Mouse (Mus musculus) kidney, embryonic 16.5 days (tissue): ENCODE data around the gene Gna13. TPM values are rescaled to one million over a fixed set of nuclear protein-coding genes. Genes with fewer than 3 reads are reported as not detected.

Source experiments
- ATAC-seq: fragments of 200-750 bp; cut with Nextera tagmentation; 2 replicates; pipeline ENCODE4 v1.8.0; 2017; ENCODE audit warnings: moderate TSS enrichment; ENCODE audit not compliant: low FRiP score, low TSS enrichment
- H3K27ac ChIP-seq: fragments of 300-500 bp; sonication (generic); 2 replicates; pipeline ENCODE4 v1.5.1; 2014; ENCODE audit warnings: low read length
- H3K27me3 ChIP-seq: fragments of 300-500 bp; sonication (generic); 2 replicates; pipeline ENCODE4 v1.6.1; 2014; ENCODE audit warnings: low read length, control low read depth, mixed read lengths; ENCODE audit not compliant: insufficient read depth
- H3K36me3 ChIP-seq: fragments of 300-500 bp; sonication (generic); 2 replicates; pipeline ENCODE4 v1.6.1; 2014; ENCODE audit warnings: low read length, control low read depth, mixed read lengths; ENCODE audit not compliant: insufficient read depth
- H3K4me1 ChIP-seq: fragments of 300-500 bp; sonication (generic); 2 replicates; pipeline ENCODE4 v1.6.1; 2014; ENCODE audit warnings: low read length, control low read depth, mixed read lengths; ENCODE audit not compliant: insufficient read depth
- H3K4me2 ChIP-seq: fragments of 300-500 bp; sonication (generic); replicated peaks from 2 replicates; pipeline ENCODE4 v1.6.1; 2014; ENCODE audit warnings: low read depth, low read length
- H3K4me3 ChIP-seq: fragments of 300-500 bp; sonication (generic); 2 replicates; pipeline ENCODE4 v1.5.1; 2014; ENCODE audit warnings: mild to moderate bottlenecking, low read length
- H3K9ac ChIP-seq: fragments of 300-500 bp; sonication (generic); replicated peaks from 2 replicates; pipeline ENCODE4 v1.6.1; 2014; ENCODE audit warnings: low read length
- H3K9me3 ChIP-seq: fragments of 300-500 bp; sonication (generic); 2 replicates; pipeline ENCODE4 v1.6.1; 2016; ENCODE audit warnings: low read length, control low read depth
- WGBS: fragments of 180-500 bp; shearing (Covaris S2); extraction: QIAGEN DNeasy Blood & Tissue Kit; methylation state at CpG from one replicate; pipeline ENCODE4 v1.1.7; 2014; 5-methylcytosine and 5-hydroxymethylcytosine counted together
- polyA plus RNA-seq: library from polyadenylated mRNA; unstranded; fragments of >200 nt; fragmentation: Nextera tagmentation; extraction: Ambion mirVana; gene quantifications from 2 replicates; pipeline ENCODE4 v1.2.1, GENCODE M21; 2015

Gna13 gene
- polyA plus RNA-seq, 1 experiment from 2014 or later: 22.0 TPM

DNA sequence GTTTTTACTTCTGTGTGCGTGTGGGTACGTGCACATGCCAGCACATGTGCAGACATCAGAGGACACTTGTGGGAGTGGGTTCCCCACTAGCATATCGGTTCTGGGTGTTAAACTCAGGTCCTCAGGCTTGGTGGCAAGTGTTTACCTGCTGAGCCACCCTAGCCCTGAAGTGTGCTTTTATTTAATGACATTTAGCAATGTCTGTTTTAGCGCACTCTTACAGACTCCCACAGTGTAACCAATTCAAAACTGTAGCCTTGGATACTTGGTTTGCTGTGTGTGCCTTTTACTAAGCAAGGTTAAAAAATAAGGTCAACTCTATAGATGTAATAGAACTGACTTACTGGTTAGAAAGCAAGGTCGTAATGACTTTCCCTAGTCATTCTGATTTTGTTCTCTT lies 3.2 kb downstream of the Gna13 start:
- Histone ChIP-seq H3K9me3 (no peaks in the 10 kb centered on the region), H3K4me3 (no peak overlapping the region), H3K9ac (no peak overlapping the region), H3K27me3 (no peaks in the 10 kb centered on the region), H3K4me2 (no peak overlapping the region), H3K4me1 (peaks cover 59% of the 10 kb centered on the region), H3K36me3 (peaks cover 19% of the 10 kb centered on the region), H3K27ac (no peak overlapping the region)
- 93% methylated on average over 5 of the region's 5 CpGs for WGBS
- ATAC-seq: no peak

DNA sequence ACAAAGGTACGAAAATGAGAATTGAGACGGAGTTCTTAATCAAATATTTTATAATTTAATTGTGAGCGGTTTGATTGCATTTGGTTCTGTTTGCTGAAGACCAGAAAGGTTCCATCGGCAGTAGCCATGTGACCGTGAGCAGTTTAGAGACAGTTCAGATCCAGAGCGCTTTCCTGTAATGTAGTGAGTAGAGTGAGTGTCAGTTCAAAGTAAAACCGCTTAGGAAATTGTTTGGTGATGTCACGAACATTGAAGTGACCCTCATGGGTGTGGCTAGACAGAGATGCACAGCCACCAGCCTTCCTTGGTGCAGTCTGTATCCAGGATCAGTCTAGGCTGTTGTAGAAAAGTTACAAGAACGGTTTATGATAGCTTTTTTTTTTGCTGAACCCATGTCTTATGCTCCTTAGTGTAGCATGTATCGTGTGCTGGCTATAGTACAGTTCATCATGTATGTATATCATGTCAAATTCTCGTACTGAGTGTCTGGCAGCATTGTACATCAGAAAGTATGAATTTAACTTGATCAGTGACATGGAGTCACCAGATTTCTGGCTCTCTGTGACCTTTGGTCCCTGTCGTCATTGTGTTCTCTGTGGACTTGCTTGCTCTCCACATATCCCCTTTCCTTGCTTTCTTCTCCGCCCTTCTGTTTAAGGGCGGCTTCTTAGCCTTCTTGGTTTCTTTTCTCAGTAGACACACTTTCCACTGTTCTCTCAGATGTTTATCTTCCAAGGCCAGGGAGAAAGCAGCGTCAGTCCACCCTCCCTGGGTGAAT lies 4.4 kb downstream of the Gna13 start:
- H3K4me3 ChIP-seq: no peak overlapping the region
- peaks cover 19% of the 10 kb centered on the region for H3K36me3 ChIP-seq
- no peak overlapping the region for H3K4me2 ChIP-seq
- no peak overlapping the region for H3K27ac ChIP-seq
- no peaks in the 10 kb centered on the region for H3K9me3 ChIP-seq
- 0 out of 2 replicates have a peak overlapping the region, but pooled peaks have one; percentile 11 for H3K9ac ChIP-seq
- WGBS: 72% methylated on average over 15 of the region's 15 CpGs
- H3K4me1 ChIP-seq: peaks cover 56% of the 10 kb centered on the region
- no peaks in the 10 kb centered on the region for H3K27me3 ChIP-seq
- no peak for ATAC-seq

DNA sequence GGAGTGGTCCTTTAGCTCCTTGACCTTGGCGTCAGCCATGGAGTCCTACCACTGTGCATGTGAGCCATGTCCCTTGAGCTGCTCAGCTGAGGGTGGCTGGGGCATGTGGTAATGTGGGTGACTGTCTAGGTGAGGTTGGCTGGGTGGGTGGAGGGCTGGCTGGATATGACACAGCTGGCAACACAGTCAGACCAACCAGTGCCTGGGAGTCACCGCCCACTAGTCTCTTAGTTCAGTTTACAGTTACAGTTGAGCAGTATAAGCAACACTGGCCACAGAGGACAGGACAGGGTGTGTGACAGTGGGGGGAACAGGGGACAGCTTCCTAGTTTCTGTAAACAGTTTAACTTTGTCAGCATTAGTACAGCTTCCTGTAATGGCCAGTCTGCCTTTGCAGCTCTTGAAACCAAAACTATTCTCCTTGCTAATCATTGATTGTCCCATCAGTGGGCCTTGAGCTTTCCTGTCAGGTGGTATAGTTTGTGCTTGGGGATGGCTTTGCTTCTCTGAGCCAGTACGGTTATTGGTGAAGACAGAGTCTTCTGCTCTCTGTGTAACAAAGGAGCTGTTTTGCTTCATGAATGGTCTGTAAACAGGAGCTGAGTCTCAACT lies 6.5 kb downstream of the Gna13 start:
- peak; percentile 67; the same call in 1 of the 2 replicates for ATAC-seq
- Histone ChIP-seq H3K4me1 (peaks cover 55% of the 10 kb centered on the region), H3K4me3 (no peak overlapping the region), H3K27ac (no peak overlapping the region), H3K9ac (no peak overlapping the region), H3K9me3 (no peaks in the 10 kb centered on the region), H3K4me2 (no peak overlapping the region), H3K36me3 (peaks cover 25% of the 10 kb centered on the region), H3K27me3 (no peaks in the 10 kb centered on the region)
- 79% methylated on average over 3 of the region's 3 CpGs for WGBS

DNA sequence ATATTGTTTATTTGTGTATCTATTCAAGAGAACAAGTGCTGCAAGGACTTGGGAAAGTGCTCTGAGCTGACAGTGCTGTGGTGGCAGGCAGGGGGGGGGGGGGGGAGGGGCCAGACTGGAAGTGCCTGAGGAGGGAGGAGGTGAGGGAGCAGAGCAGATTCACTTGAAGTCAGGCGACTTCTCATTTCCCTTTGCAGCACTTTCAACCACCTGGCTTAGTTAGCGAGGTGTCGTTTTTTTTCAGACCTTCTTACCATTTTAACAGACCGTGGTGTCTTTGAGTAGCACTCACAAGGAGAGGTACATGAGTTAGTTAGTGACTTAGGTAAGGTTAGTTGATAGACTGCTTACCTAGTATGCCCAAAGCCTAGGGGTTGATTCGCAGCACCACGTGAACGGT lies 12.8 kb downstream of the Gna13 start:
- Histone ChIP-seq H3K4me1 (peaks cover 25% of the 10 kb centered on the region), H3K4me2 (no peak overlapping the region), H3K36me3 (peaks cover 7% of the 10 kb centered on the region; the same call in 1 of the 2 replicates), H3K27me3 (no peaks in the 10 kb centered on the region), H3K9ac (no peak overlapping the region), H3K27ac (no peak overlapping the region), H3K4me3 (no peak overlapping the region), H3K9me3 (no peaks in the 10 kb centered on the region)
- WGBS: 79% methylated on average over 7 of the region's 7 CpGs
- ATAC-seq: no peak

DNA sequence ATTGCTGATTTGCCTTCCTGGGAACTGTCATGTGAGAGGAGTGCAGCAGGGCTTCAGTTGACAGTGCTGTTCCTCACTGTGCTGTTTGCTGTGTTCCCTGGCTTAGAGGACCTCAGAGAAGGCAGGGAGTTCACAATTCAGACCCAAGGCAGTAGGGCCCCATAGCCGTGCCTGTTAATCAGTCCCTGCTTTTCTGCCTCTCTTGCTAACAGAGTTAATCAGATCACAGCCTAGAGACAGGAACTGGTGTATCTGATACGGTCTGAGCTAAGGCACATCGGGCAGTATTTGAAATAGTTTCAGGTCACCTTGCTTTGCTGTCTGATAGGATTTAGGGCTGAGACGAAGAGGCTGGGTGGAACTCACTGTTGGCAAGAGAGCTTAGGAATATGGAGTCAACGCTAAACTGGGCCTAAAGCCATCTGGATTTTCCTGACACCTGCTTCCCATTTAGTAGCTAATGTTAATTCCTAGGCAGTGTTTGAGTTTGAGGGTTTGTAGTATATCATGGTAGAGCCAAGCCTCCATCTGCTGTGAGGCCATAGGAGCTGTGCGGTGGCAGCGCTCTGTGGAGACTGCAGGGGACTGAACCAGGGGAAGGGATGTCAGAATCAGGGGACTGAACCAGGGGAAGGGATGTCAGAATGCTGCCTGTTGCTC lies 14.0 kb downstream of the Gna13 start:
- Histone ChIP-seq H3K9ac (no peak overlapping the region), H3K4me2 (no peak overlapping the region), H3K4me3 (no peak overlapping the region), H3K27ac (no peak overlapping the region), H3K4me1 (peaks cover 23% of the 10 kb centered on the region), H3K36me3 (peaks cover 7% of the 10 kb centered on the region; the same call in 1 of the 2 replicates), H3K27me3 (no peaks in the 10 kb centered on the region), H3K9me3 (no peaks in the 10 kb centered on the region)
- WGBS: 48% methylated on average over 7 of the region's 7 CpGs
- ATAC-seq: no peak

DNA sequence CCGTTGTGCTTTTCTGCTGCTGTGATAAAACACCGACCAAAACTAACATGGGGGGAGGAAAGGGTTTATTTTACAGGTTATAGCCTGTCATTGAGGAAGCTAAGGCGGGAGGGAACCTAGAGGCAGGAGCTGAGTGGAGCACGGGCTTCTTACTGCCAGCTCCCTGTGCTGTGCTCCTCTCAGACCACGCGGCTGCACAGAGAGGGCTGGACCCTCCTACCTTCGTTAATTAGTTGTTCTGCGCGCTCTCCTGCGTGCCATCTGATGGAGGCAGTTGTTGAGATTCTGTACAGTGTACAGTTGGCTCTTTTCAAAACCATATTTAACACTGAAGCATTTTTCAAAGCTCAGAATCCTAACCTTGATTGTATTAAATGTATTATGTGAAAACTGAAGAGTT lies 14.8 kb downstream of the Gna13 start:
- Histone ChIP-seq H3K4me2 (0 out of 2 replicates have a peak overlapping the region, but pooled peaks have one; percentile 10), H3K27ac (no peak overlapping the region), H3K9ac (0 out of 2 replicates have a peak overlapping the region, but pooled peaks have one; percentile 11), H3K27me3 (no peaks in the 10 kb centered on the region), H3K4me3 (no peak overlapping the region), H3K9me3 (no peaks in the 10 kb centered on the region), H3K36me3 (peaks cover 7% of the 10 kb centered on the region; the same call in 1 of the 2 replicates), H3K4me1 (peaks cover 19% of the 10 kb centered on the region)
- 0 out of 2 replicates have a peak, but pooled peaks have one; percentile 71 for ATAC-seq
- WGBS: 31% methylated on average over 10 of the region's 10 CpGs

DNA sequence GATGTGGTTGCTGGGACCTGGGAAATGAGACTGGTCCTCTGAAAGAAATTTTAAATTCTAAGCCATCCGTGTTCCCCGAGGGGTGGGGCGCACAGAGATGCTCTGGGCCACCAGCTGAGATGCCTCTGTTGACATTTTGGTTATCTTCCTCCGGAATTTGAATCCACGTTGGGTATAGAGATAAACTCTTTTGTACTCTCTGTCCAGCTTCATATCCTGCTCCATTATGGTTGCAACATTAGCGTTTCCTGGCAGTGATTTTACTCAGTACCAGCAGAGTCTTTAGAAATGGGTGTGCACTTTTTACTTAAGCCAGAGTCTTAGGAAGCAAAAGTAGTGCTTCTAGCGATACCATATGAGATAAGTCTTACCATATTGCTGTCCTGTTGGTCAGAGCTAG lies 15.4 kb downstream of the Gna13 start:
- Histone ChIP-seq H3K27me3 (no peaks in the 10 kb centered on the region), H3K4me3 (no peak overlapping the region), H3K27ac (no peak overlapping the region), H3K4me1 (peaks cover 19% of the 10 kb centered on the region), H3K9me3 (no peaks in the 10 kb centered on the region), H3K4me2 (no peak overlapping the region), H3K36me3 (peaks cover 7% of the 10 kb centered on the region; the same call in 1 of the 2 replicates), H3K9ac (no peak overlapping the region)
- ATAC-seq: no peak
- WGBS: 67% methylated on average over 7 of the region's 7 CpGs

DNA sequence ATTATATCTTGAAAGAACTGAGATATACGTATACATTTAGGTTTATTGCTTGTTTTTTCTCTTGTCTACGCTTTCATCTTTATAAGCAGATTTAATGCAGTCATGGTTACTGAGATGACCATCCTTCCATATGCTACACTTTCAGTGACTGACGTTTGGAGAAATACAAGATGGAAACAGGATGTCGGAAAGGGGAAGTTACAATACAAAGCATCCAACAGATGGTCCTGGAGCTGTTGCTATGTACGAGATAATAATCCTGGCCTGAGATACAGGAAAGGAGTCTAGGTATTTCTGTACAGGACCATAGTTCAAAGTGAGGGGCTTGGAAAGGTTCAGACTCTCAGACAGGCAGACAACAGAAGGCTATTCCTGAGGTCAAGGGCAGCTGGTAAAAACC lies 18.0 kb downstream of the Gna13 start:
- ATAC-seq: no peak
- H3K4me2 ChIP-seq: no peak overlapping the region
- H3K4me3 ChIP-seq: no peak overlapping the region
- no peak overlapping the region for H3K9ac ChIP-seq
- no peak overlapping the region for H3K27ac ChIP-seq
- WGBS: 70% methylated on average over 5 of the region's 5 CpGs
- H3K4me1 ChIP-seq: peaks cover 29% of the 10 kb centered on the region
- no peaks in the 10 kb centered on the region for H3K36me3 ChIP-seq
- H3K9me3 ChIP-seq: no peaks in the 10 kb centered on the region
- H3K27me3 ChIP-seq: no peaks in the 10 kb centered on the region

DNA sequence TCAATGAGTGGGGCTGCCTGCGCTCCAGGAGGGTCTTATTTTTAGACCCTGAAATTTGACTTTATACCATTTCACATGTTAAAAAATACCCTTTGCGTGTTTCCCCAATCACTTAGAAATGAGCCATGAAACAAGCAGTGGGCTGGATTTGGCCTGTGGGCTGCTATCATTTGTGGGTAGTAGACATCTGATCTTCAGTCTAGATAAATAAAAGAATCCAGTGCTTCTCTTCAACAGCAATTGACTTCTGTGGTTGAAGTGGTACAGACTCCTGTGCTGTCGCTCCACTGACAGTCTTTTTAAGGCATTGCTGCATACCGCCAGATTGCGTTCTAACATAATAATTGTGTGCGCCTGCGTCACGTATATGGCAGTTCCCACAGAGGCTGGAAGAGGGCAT lies 22.7 kb downstream of the Gna13 start:
- Histone ChIP-seq H3K4me2 (no peak overlapping the region), H3K27me3 (no peaks in the 10 kb centered on the region), H3K4me1 (peaks cover 13% of the 10 kb centered on the region; the same call in 1 of the 2 replicates), H3K36me3 (no peaks in the 10 kb centered on the region), H3K4me3 (no peak overlapping the region), H3K27ac (no peak overlapping the region), H3K9ac (no peak overlapping the region), H3K9me3 (no peaks in the 10 kb centered on the region)
- no peak for ATAC-seq
- 90% methylated on average over 8 of the region's 8 CpGs for WGBS
